Mouse (Mus musculus) splenic B cell, adult 2 months (primary cell): Measurements from ENCODE around the gene Rprd2.

Source experiments
- DNase-seq: peaks from one replicate; pipeline ENCODE4 v3.0.0-alpha.2; 2011; ENCODE audit warnings: low read depth, low spot score
- H3K27me3 ChIP-seq: 2 replicates; pipeline ENCODE4 v1.6.1; 2012; ENCODE audit warnings: mild to moderate bottlenecking, low read length, moderate library complexity, mixed read lengths; ENCODE audit not compliant: control insufficient read depth, poor library complexity, insufficient read depth, severe bottlenecking
- H3K36me3 ChIP-seq: 2 replicates; pipeline ENCODE4 v1.6.1; 2012; ENCODE audit warnings: mild to moderate bottlenecking, low read length, moderate library complexity, mixed read lengths; ENCODE audit not compliant: control insufficient read depth, poor library complexity, insufficient read depth, severe bottlenecking

Gene Rprd2

DNA sequence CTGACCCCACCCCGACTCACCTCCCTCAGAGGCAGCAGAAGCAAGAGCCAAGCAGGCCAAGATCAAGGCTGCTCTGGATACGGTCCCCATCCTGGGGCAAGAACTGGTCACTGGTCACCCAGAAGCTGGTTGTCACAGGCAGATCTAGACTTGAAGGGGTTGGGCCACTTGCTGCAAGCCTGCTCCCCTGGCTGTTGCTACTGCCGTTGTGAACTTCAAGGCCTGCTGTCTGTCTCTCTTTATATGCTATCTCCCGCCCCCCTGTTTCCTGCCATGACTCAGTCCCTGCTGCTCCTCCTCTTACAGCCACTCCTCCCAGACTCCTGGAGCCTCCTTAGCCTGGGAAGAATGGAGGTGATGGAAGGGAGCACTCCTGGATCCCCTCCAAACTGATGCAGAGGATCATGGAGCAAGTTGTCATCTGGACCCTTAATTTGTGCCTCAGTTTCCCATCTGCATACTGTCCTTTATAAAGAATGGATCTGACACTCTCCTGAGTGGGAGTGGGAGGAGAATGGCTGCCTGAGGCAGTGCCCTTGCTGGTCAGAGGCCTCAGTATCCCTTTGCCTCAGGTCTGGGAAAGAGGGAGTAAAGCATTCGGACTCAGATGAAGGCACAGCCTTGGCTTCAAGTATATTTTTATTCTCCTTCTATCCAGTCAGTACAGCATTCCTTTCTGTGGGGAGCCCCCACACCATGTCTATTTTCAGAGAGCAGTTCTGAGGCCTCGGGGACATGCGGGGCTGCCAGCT lies 79.1 kb downstream of the Rprd2 start, which contains the start of gene Ecm1:
Gene Ecm1, minus strand, starts transcription at position 217 of the 752 bp plus-strand sequence.
- Histone ChIP-seq H3K27me3 (no peaks in the 10 kb centered on the region), H3K36me3 (peaks cover 12% of the 10 kb centered on the region; the same call in 1 of the 2 replicates)
- DNase-seq: no peak

DNA sequence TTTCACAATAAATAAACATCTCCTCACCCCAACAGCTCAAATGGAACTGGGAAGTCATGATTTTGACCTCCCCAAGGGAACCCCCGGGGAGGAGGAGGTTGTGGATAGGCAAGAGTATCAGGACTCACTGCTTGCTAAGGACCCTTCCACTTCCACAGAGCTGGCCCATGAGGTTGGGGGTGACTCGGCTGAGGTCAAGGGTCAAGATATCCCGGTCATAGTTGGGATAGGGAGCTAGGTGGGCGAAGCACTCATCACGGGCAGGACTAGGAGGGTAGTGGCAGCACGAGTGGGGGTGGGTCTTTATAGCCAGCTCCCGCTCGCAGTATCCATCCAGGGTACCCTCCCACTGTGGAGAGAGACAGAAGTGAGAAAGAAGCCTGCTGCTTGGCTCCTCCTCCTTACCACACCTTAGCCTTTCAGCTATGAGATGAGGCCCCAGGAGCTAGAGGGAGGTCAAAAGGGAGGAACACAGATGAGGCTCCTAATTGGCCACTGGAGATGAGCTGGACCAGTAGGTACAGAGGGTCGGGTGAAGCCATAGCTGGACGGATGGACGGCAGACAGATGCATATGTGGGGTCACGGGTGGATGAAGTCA lies 83.5 kb downstream of the Rprd2 start:
- DNase-seq: no peak
- no peaks in the 10 kb centered on the region for H3K27me3 ChIP-seq
- 0 out of 2 replicates have a peak, but pooled peaks cover 5% of the 10 kb centered on the region for H3K36me3 ChIP-seq

DNA sequence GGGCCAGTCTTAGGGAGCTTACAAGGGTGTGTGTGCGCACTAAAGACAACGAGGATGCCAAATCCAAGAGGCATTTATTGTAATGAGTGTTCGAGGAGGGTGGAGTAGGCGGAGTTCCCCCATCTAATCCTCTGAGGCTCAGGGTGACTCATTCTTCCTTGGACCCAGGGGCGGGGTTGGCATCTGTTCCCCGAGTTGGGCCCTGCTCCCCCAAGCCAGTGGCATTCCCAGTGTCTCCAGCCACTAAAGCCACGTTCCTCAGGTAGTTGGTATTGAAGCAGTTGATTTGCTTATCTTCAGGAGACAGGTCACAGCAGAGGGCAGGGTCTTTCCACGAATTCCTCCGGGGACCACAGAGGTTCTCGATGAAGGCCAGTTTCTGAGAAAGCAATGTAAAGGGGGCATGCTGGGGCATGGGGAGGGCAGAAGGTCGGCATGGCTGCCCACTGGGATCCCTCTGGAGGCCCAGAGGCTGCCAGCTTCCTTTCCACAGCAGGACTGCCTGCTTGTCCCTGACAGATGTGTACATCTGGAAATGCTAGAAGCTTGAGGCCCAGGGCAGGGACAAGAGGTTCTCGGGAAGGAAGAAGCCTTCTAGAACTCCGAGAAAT lies 84.5 kb downstream of the Rprd2 start:
- H3K27me3 ChIP-seq: no peaks in the 10 kb centered on the region
- no peak for DNase-seq
- 0 out of 2 replicates have a peak, but pooled peaks cover 5% of the 10 kb centered on the region for H3K36me3 ChIP-seq

DNA sequence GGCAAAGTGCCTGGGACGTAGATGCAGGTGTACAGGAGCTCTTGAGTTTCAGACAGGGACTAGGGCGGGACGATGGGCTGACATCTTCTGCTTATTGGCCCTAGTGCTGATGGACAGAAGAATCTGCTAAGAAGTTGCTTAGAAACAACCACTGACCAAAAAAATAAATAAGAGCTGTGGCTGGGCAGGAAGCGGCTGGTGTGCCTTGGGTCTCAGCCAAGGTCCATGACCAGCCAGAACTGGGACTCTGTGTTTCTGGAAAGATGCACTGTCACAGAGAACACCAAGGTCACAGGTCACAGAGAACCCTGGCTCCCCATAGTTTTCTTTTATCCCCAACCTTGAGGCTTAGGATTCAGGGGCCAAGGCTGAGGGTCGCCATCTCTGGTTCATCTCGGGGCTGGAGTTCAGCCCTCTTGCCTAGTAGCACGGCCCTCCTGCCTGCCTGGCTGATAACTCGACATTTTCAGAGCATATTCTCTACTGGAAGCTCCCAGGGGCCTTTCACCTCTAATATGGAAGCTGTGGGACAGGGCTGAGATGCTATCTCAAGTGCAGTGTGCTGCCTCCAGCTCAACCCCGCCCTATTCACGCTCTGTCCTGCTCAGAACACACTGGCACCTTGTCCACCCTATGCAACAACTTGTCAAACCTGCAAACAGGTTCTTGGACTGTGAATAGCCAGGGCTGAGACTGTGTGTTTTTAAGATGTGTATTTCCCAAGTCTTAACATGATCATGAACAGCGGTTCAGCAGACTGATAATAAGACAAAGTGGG lies 85.7 kb downstream of the Rprd2 start:
- DNase-seq: no peak
- 0 out of 2 replicates have a peak, but pooled peaks cover 5% of the 10 kb centered on the region for H3K36me3 ChIP-seq

DNA sequence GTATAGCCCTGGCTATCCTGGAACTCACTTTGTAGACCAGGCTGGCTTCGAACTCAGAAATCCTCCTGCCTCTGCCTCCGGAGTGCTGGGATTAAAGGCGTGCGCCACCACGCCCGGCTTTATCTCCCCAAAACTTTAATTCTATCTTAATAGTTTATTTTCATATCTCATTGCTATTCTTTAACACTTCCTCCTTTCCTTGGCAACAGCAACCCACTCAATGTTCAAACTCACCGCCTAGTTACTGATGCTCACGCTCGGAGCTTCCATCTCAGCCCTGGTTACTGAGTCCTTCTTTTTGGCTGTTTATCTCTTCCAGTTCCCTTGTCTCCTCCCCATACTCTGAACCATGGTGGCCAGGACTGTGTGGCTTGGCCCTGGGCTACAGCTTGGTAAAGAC lies 86.4 kb downstream of the Rprd2 start:
- no peak for DNase-seq
- no peaks in the 10 kb centered on the region for H3K27me3 ChIP-seq
- 0 out of 2 replicates have a peak, but pooled peaks cover 5% of the 10 kb centered on the region for H3K36me3 ChIP-seq

More for the DNA sequence above, 85.7 kb downstream of the Rprd2 start:
- H3K27me3 ChIP-seq: no peaks in the 10 kb centered on the region

DNA sequence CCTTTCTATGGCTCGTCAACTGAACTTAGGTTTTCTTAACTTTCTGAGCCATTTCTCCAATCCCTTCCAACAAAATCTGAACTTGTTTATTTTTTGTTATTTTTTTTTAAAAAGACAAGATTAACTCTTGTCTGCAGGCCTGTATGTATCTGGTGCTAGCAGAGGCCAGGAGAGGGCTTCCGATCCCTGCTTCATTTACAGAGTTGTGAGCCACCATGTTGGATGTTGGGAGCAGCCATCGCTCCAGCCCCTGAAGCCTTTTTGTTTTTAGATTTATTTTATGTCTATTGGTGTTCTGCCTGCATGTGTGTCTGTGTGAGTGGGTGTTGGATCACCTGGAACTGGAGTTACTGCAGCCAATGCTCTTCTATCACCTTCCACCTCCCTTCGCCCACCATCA lies 86.9 kb downstream of the Rprd2 start:
- no peaks in the 10 kb centered on the region for H3K27me3 ChIP-seq
- no peak for DNase-seq
- H3K36me3 ChIP-seq: 0 out of 2 replicates have a peak, but pooled peaks cover 5% of the 10 kb centered on the region

DNA sequence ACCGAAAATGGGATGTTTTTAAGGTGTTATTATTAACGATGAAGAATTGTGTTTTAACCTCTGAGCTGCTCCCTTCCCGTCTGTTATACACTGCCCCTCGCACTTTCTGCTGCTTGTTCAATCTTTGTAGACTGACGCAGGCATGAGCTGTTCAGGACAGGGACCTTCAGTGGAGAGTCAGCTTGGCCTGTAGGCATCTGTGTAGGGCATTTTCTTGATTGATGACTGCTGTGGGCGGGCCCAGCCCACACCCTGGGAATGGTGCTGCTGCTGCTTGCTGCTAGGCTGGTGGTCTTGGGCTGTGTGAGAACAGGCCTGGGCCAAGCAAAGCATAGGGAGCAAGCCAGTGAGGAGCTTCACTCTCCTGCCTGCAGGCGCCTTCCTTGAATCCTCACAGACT lies 88.2 kb downstream of the Rprd2 start:
- Histone ChIP-seq H3K36me3 (0 out of 2 replicates have a peak, but pooled peaks cover 2% of the 10 kb centered on the region), H3K27me3 (no peaks in the 10 kb centered on the region)
- no peak for DNase-seq

DNA sequence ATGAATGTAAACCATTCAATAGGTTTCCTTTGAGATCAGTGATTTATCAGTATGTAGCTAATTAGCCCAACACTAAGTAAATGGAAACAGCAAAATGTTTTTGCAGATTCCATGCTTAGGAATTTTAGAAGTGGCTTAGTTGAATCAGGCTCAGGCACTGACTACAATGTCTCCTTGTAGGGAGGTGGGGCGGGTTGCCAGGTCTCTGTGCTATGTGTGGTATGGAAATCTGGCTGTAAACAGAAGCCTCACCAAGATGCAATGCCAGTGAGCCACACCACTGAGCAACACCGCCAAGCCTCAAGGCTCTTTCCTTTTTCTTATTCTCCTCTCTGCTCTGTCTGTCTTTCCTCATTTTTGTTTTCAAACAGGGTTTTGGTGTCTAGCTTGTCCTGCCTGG lies 89.8 kb downstream of the Rprd2 start:
- no peaks in the 10 kb centered on the region for H3K27me3 ChIP-seq
- no peak for DNase-seq

DNA sequence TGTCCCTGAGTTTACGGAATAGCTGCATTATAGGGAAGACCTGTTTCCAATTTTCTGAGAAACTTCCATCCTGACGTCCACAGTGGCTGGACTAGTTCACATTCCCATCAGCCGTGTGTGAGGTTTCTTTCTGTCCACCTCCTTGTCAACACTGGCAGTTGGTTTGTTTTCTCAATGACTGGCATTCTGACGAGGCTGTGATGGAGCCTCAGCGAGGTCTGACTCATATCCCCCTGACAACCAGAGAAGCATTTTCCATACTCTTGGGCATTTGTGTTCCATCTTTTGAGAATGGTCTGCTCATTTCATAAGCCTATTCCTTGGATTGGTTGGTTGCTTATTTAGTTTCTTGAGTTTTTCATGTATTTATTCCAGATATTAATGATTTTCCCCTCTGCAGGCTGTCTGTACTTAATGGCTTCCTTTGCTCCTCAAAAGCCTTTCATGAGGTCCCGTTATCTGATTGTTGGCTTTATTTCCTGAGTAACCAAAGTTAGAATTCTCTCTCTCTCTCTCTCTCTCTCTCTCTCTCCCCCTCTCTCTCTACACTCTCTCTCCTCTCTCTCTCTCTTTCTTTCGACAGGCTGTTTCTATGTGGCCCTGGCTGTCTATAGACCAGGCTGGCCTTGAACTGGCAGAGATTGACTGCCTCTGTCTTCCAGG lies 91.8 kb downstream of the Rprd2 start:
- no peak for DNase-seq
- no peaks in the 10 kb centered on the region for H3K36me3 ChIP-seq
- no peaks in the 10 kb centered on the region for H3K27me3 ChIP-seq

More for the DNA sequence above, 89.8 kb downstream of the Rprd2 start:
- H3K36me3 ChIP-seq: no peaks in the 10 kb centered on the region

DNA sequence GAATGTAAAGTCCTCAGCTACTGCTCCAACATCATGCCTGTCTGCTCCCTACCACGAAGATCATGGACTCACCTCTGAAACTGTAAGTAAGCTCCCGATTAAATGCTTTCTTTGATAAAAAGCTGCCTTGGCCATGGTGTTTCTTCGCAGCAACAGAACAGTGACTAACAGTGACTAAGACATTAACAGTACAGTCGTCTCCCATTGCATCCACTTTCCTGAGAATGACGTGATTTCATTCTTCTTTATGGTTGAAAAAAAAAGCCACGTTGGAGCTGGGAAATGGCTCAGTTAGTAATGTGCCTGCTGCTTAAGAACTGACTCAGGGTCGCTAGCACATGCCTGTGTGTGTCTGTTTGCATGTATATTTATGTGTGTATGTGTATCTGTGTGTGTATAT lies 92.8 kb downstream of the Rprd2 start:
- DNase-seq: no peak
- H3K27me3 ChIP-seq: no peaks in the 10 kb centered on the region
- no peaks in the 10 kb centered on the region for H3K36me3 ChIP-seq

DNA sequence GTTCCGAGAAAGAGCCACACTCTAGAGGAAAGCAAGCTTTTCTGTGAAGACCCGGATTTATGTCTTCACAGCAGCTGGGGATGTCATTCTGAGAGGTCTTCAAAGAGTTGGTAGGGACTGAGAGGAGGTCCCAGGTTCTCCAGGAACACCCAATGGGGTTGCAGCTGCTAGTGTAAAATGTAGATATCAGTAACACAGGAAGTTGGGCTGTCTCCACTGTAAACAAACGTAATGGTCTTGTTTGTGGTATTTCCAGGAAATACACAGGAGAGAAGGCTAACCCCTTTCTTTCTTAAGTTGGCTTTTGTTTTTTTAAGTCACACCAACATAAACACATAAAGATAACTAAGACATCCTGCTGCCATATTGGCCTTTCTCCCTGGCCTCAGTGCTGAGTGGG lies 96.3 kb downstream of the Rprd2 start:
- Histone ChIP-seq H3K27me3 (no peaks in the 10 kb centered on the region), H3K36me3 (no peaks in the 10 kb centered on the region)
- DNase-seq: no peak

DNA sequence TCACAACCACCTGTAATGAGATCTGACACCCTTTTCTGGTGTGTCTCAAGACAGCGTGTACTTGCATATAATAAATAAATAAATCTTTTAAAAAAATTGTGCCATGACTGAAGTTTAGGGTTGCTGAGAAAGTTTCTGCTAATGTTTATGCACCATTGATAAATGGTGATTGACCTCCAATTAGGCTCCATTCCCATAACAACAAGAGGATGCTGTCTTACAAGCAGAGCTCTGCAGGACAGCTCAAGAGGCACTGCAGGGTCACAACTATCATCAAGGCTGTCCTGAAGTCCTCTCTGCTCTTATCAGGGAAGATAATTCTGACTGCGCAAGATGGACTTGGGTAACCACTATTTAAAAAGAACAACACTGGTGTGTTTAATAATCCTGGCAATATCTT lies 100.5 kb downstream of the Rprd2 start:
- Histone ChIP-seq H3K36me3 (no peaks in the 10 kb centered on the region), H3K27me3 (no peaks in the 10 kb centered on the region)
- DNase-seq: no peak

DNA sequence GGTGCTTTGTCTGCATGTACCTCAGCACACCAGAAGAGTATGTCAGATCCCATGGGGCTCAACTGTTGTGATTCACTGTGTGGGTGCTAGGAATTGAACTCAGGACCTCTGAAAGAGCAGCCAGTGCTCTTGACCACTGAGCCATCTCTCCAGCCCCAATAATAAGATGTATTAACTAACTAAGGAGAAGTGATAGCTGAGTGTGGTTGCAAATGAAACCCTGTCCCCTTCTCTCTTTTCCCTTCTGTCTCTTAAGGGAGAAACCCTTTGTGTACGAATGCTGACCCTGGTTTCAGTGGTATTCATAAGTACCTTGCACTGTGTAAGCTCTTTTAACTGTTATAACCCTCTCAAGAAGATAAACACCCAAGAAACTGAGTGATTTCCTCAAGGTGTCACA lies 102.6 kb downstream of the Rprd2 start:
- H3K27me3 ChIP-seq: no peaks in the 10 kb centered on the region
- no peak for DNase-seq
- no peaks in the 10 kb centered on the region for H3K36me3 ChIP-seq
